Mouse (Mus musculus) midbrain, postnatal 0 days (tissue): Measurements from ENCODE around the gene B3galt6. TPM values are rescaled to one million over a fixed set of nuclear protein-coding genes. Genes with fewer than 3 reads are reported as not detected.

ENCODE experiments used
- ATAC-seq: fragments of 200-750 bp; cut with Nextera tagmentation; 2 replicates; pipeline ENCODE4 v1.8.0; 2017; ENCODE audit warnings: moderate number of reproducible peaks, mild to moderate bottlenecking, moderate TSS enrichment, moderate library complexity; ENCODE audit not compliant: low FRiP score
- DNase-seq: peaks from one replicate; pipeline ENCODE4 v3.0.0-alpha.2; 2015; ENCODE audit warnings: low spot score
- H3K27ac ChIP-seq: fragments of 300-500 bp; sonication (generic); 2 replicates; pipeline ENCODE4 v1.5.1; 2014; ENCODE audit warnings: low read depth, mild to moderate bottlenecking, low read length, mixed read lengths
- H3K27me3 ChIP-seq: fragments of 300-500 bp; sonication (generic); 2 replicates; pipeline ENCODE4 v1.6.1; 2014; ENCODE audit warnings: low read length, control low read depth, mixed read lengths; ENCODE audit not compliant: insufficient read depth
- H3K36me3 ChIP-seq: fragments of 300-500 bp; sonication (generic); 2 replicates; pipeline ENCODE4 v1.6.1; 2014; ENCODE audit warnings: low read length, control low read depth, mixed read lengths; ENCODE audit not compliant: insufficient read depth
- H3K4me1 ChIP-seq: fragments of 300-500 bp; sonication (generic); 2 replicates; pipeline ENCODE4 v1.6.1; 2014; ENCODE audit warnings: mild to moderate bottlenecking, control low read depth, antibody characterized with exemption, low read length, mixed read lengths; ENCODE audit not compliant: insufficient read depth
- H3K4me2 ChIP-seq: fragments of 300-500 bp; sonication (generic); 2 replicates; pipeline ENCODE4 v1.6.1; 2014; ENCODE audit warnings: low read depth, mild to moderate bottlenecking, low read length, mixed read lengths; ENCODE audit not compliant: poor library complexity, severe bottlenecking
- H3K4me3 ChIP-seq: fragments of 300-500 bp; sonication (generic); 2 replicates; pipeline ENCODE4 v1.5.1; 2014; ENCODE audit warnings: low read depth, mild to moderate bottlenecking, low read length, moderate library complexity
- H3K9ac ChIP-seq: fragments of 300-500 bp; sonication (generic); replicated peaks from 2 replicates; pipeline ENCODE4 v1.6.1; 2014; ENCODE audit warnings: mild to moderate bottlenecking, low read length, moderate library complexity, mixed read lengths; ENCODE audit not compliant: poor library complexity, severe bottlenecking
- H3K9me3 ChIP-seq: fragments of 300-500 bp; sonication (generic); 2 replicates; pipeline ENCODE4 v1.6.1; 2016; ENCODE audit warnings: low read length, control low read depth
- CTCF ChIP-seq: IDR thresholded peaks from 2 replicates; pipeline ENCODE4 v1.5.1; 2016; ENCODE audit warnings: antibody characterized with exemption, mild to moderate bottlenecking
- WGBS: fragments of 180-500 bp; shearing (Covaris S2); extraction: QIAGEN DNeasy Blood & Tissue Kit; methylation state at CpG from one replicate; pipeline ENCODE4 v1.1.7; 2014; 5-methylcytosine and 5-hydroxymethylcytosine counted together
- polyA plus RNA-seq: library from polyadenylated mRNA; unstranded; fragments of >200 nt; fragmentation: Nextera tagmentation; extraction: Ambion mirVana; gene quantifications from 2 replicates; pipeline ENCODE4 v1.2.1, GENCODE M21; 2015
- total RNA-seq: library from RNA; depleted of rRNA; stranded (reverse); fragments of >200 nt; gene quantifications from 2 replicates; pipeline ENCODE4 v1.2.3, GENCODE M21; 2014

The B3galt6 gene
- total and polyA plus RNA-seq, 2 experiments from 2014 or later: 31.1 to 57.2 TPM

DNA sequence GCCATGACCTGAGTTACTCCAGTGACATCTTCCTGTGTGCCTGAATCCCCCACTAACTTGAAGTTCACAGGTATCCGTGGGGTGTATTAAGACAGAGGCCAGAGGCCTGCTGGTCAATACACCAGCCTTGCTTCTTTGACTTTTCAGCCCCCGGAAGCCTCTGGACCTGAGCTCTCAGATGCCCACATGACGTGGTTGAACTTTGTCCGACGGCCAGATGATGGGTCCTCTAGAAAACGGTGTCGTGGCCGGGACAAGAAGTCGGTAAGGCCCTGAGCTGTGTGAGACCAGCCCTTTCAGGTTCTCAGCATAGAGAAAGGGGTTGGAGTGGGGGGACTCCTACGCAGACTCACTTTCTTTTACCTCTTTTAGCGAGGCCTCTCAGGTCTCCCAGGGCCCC, 28.1 kb downstream of the B3galt6 start:
- Histone ChIP-seq H3K9me3 (no peaks in the 10 kb centered on the region), H3K4me1 (no peaks in the 10 kb centered on the region), H3K27ac (no peak overlapping the region), H3K4me2 (no peak overlapping the region), H3K4me3 (no peak overlapping the region), H3K27me3 (no peaks in the 10 kb centered on the region), H3K36me3 (peaks cover 20% of the 10 kb centered on the region; the same call in 1 of the 2 replicates), H3K9ac (no peak overlapping the region)
- ATAC-seq: no peak
- WGBS: 94% methylated on average over 11 of the region's 11 CpGs
- DNase-seq: no peak
- TF ChIP-seq CTCF: no peak

DNA sequence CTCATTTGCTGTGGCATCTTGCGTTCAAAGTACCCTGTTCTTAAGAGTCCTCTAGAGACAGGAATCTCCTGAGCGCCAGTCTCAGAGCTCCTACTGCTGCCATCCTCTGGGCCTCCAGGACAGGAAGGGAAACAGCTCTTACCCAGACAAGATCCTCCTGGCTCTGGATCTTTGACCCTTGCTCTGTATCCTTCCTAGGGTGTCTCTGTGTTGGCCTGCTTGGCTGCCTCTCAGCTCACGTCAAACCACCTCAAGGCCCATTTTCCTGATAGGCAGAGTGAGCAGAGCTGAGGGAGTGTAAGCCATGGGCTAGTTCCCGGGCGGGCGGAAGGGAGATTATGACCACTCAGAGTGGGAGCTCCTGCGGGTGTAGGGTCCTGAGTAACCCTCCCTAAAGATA, 29.3 kb downstream of the B3galt6 start:
- H3K4me1 ChIP-seq: no peaks in the 10 kb centered on the region
- DNase-seq: no peak
- no peaks in the 10 kb centered on the region for H3K27me3 ChIP-seq
- WGBS: 48% methylated on average over 7 of the region's 7 CpGs
- TF ChIP-seq CTCF: no peak
- H3K4me2 ChIP-seq: peak overlapping the region; percentile 54
- H3K9ac ChIP-seq: peak overlapping the region; percentile 52
- H3K27ac ChIP-seq: no peak overlapping the region
- ATAC-seq: no peak
- H3K36me3 ChIP-seq: peaks cover 24% of the 10 kb centered on the region
- no peaks in the 10 kb centered on the region for H3K9me3 ChIP-seq
- peak overlapping the region; percentile 35; the same call in 1 of the 2 replicates for H3K4me3 ChIP-seq

DNA sequence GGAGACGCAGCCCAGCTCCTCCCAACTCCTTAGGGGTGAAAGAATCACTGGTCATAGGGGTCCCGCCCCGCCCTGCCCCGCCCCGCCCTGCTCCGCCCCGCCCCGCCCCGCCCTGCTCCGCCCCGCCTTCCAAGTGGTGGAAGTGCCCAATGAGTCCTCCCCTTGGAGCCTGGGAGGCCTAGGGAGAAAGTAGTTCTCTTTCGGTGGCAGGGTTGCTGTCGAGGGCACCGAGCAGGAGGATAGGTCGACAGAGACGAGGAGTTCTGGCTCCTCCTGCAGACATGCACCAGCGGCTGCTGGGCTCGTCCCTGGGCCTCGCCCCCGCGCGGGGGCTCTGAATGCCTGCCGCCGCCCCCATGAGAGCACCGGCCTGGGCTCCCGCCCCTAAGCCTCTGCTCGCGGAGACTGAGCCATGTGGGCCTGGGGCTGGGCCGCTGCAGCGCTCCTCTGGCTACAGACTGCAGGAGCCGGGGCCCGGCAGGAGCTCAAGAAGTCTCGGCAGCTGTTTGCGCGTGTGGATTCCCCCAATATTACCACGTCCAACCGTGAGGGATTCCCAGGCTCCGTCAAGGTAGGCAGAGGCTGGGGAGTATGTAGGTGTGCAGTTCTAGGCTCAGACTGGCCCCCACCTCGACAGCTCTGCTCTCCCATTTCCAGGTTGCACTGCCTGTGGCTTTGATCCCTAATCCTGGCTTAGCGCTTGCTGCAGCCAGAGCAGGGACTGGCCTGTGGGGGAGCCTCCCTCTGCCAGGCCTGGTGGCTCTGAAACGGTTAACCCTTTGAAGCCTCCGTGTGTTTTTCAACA, 30.1 kb downstream of the B3galt6 start, which contains the start of gene C1qtnf12:
Gene C1qtnf12 (plus strand): TSS at position 152 of the 805 bp plus-strand sequence.
- peak within 1 kb of the TSS; percentile 52 for H3K9ac ChIP-seq
- peaks cover 31% of the 10 kb centered on the region for H3K36me3 ChIP-seq
- no peaks in the 10 kb centered on the region for H3K27me3 ChIP-seq
- WGBS: 3% methylated on average over 33 of the region's 42 CpGs
- no peak within 1 kb of the TSS for H3K27ac ChIP-seq
- peak; percentile 37 for DNase-seq
- H3K4me1 ChIP-seq: no peaks in the 10 kb centered on the region
- peak within 1 kb of the TSS; percentile 54 for H3K4me2 ChIP-seq
- H3K9me3 ChIP-seq: no peaks in the 10 kb centered on the region
- peak; percentile 54 for ATAC-seq
- TF ChIP-seq CTCF: no peak
- peak within 1 kb of the TSS; percentile 35 for H3K4me3 ChIP-seq

DNA sequence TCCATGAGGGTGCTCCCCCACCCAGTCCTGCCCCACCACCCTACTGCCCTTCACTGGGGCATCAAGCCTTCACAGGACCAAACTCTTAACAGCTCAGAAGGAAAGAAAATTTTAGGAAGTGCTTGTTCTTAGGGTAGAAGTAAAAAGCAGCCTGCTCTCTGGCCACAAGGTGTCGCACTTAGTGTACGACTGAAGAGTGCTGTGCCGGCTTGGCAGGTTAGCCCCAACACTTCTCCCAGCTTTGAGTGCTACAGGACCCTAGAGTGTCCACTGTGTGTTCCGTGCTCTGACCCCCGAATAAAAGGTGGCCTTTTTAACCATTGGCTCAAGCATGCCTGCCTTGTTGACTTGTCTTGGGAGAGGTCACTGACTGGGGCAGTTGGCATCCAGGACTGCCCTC, 33.2 kb downstream of the B3galt6 start:
- WGBS: 11% methylated on average over 5 of the region's 5 CpGs
- no peaks in the 10 kb centered on the region for H3K4me1 ChIP-seq
- ATAC-seq (peak; percentile 56), DNase-seq (peak; percentile 88)
- no peak overlapping the region for H3K27ac ChIP-seq
- H3K27me3 ChIP-seq: no peaks in the 10 kb centered on the region
- H3K36me3 ChIP-seq: peaks cover 30% of the 10 kb centered on the region
- H3K9ac ChIP-seq: no peak overlapping the region
- H3K4me2 ChIP-seq: no peak overlapping the region
- H3K9me3 ChIP-seq: no peaks in the 10 kb centered on the region
- H3K4me3 ChIP-seq: no peak overlapping the region
- TF ChIP-seq CTCF: peak; percentile 85

DNA sequence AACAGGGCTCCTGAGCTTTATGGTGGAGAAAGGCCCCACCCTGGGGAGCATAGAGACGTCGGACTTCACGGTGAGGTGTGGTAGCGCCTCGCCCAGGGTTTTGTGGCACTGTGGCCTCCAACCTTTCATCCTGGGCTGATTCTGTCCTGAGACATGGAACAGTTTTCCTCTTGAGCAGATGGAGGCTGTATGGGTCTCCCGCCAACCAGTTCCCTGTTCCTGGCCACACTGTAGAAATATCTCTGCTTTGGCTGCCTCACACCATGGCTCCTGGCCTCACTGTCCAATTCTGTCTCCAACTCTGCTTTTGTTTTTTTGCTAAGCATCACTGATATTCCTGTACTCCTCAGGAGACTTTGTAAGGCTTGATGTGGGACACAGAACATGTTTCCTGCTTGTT, 37.0 kb downstream of the B3galt6 start:
- H3K9ac ChIP-seq: no peak overlapping the region
- H3K4me3 ChIP-seq: no peak overlapping the region
- no peaks in the 10 kb centered on the region for H3K27me3 ChIP-seq
- H3K27ac ChIP-seq: no peak overlapping the region
- no peak for TF ChIP-seq CTCF
- no peak overlapping the region for H3K4me2 ChIP-seq
- ATAC-seq (no peak), DNase-seq (no peak)
- H3K4me1 ChIP-seq: no peaks in the 10 kb centered on the region
- H3K9me3 ChIP-seq: no peaks in the 10 kb centered on the region
- H3K36me3 ChIP-seq: peaks cover 41% of the 10 kb centered on the region
- 92% methylated on average over 6 of the region's 6 CpGs for WGBS

DNA sequence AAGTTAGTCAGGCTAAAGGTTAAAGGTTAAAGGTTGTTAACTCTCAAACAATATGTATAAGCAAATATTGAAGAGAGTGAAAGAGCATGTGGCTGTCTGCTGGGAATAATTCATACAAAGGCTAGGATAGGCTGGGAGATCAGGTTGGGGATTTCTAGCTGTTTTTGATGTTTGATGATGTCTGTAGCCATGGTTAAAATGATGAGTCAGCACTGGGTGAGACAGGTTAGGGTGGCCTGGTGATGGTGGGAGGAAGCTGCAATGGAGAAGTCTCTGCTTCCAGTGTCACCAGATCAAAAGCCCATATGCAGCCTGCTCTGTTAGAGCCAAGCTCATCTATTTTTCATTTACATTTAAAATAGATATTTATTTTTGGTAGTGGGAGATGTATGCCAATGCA, 45.4 kb downstream of the B3galt6 start:
- Histone ChIP-seq H3K27ac (no peak overlapping the region), H3K9ac (no peak overlapping the region), H3K36me3 (peaks cover 31% of the 10 kb centered on the region; the same call in 1 of the 2 replicates), H3K27me3 (no peaks in the 10 kb centered on the region), H3K9me3 (no peaks in the 10 kb centered on the region), H3K4me1 (peaks cover 6% of the 10 kb centered on the region; the same call in 1 of the 2 replicates), H3K4me3 (no peak overlapping the region), H3K4me2 (no peak overlapping the region)
- DNase-seq (no peak), ATAC-seq (no peak)
- no peak for TF ChIP-seq CTCF
